Mouse (Mus musculus): ENCODE measurements around the gene Hpd.

The Hpd gene

GRCm38 (mm10) chr5:123148073-123148722, 34.3 kb downstream of the Hpd start:
- DNase-seq (ENCODE audit: low read depth, low spot score): no peak

GRCm38 (mm10) chr5:123147569-123147968, 35.0 kb downstream of the Hpd start:
- no peak for DNase-seq (ENCODE audit: low read depth, low spot score)

- DNase-seq (ENCODE audit: low read depth, low spot score): no peak
Observed at GRCm38 (mm10) chr5:123146357-123146756, 36.2 kb downstream of the Hpd start.

GRCm38 (mm10) chr5:123144746-123145590, 37.6 kb downstream of the Hpd start:
- no peak for DNase-seq (ENCODE audit: low read depth, low spot score)

GRCm38 (mm10) chr5:123143971-123144745, 38.4 kb downstream of the Hpd start:
- no peak for DNase-seq (ENCODE audit: low read depth, low spot score)

GRCm38 (mm10) chr5:123143251-123143970, 39.1 kb downstream of the Hpd start:
- no peak for DNase-seq (ENCODE audit: low read depth, low spot score)

GRCm38 (mm10) chr5:123142161-123143157, 40.1 kb downstream of the Hpd start, which contains the start of gene Setd1b:
TSS of gene Setd1b (plus strand) at chr5:123142193.
- DNase-seq (ENCODE audit: low read depth, low spot score): peak; percentile 63

- peak; percentile 83 for DNase-seq (ENCODE audit: low read depth, low spot score)
Observed at GRCm38 (mm10) chr5:123141555-123142160, 40.9 kb downstream of the Hpd start.

GRCm38 (mm10) chr5:123140694-123141554, 41.6 kb downstream of the Hpd start:
- DNase-seq (ENCODE audit: low read depth, low spot score): peak; percentile 93

GRCm38 (mm10) chr5:123139722-123140627, 42.6 kb downstream of the Hpd start:
- DNase-seq (ENCODE audit: low read depth, low spot score): peak; percentile 56

GRCm38 (mm10) chr5:123138953-123139721, 43.4 kb downstream of the Hpd start:
- peak; percentile 82 for DNase-seq (ENCODE audit: low read depth, low spot score)

GRCm38 (mm10) chr5:123138230-123138911, 44.2 kb downstream of the Hpd start:
- DNase-seq (ENCODE audit: low read depth, low spot score): peak; percentile 99

- DNase-seq (ENCODE audit: low read depth, low spot score): no peak
Observed at GRCm38 (mm10) chr5:123137910-123138229, 44.7 kb downstream of the Hpd start.

- DNase-seq (ENCODE audit: low read depth, low spot score): peak; percentile 98
Observed at GRCm38 (mm10) chr5:123137044-123137909, 45.2 kb downstream of the Hpd start.

GRCm38 (mm10) chr5:123136361-123137043, 46.0 kb downstream of the Hpd start:
- peak; percentile 96 for DNase-seq (ENCODE audit: low read depth, low spot score)

Data from R1 (cell line).